Mouse (Mus musculus): ENCODE measurements at regions not wholly inside any gene's neighbourhood (a gene's known extent, or its start where the extent isn't known, plus 50 kb on each side); places are given as distances from the start of the nearest gene placed in this dataset.
A peak's percentile ranks its signal among the peaks of the same experiment; 100 is the strongest.
"Not testable (repeated sequence)": the region's sequence is repeated elsewhere in the genome, so short reads cannot be mapped to it uniquely, and the experiment has no call there.

DNA sequence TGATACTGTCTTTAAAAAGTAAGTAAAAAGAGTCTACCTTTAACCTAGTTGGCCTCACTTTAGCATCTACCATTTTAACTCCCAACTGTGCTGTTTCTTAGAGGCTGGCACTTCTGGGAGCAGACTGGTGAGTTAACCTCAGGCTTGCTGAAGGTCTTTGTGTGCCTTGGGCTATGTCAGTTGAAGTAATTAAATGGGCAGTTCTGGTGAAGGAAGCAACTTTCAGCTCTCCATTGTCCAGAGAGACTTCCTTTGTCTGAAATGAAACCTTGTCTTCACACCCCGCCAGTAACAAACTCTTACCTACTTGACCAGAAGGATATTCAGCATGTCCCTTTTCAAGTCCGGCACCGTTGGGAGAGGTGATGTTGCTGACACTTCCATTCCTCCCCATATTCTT lies 55.5 kb downstream of the Zfp281 start:
- TF ChIP-seq POLR2A (IDR thresholded peaks at IDR 0.05; ENCODE audit: insufficient read length, low read depth) (no peak), POLR2AphosphoS2 (IDR thresholded peaks at IDR 0.05; ENCODE audit: insufficient read length, low read depth) (no peak), SRF (IDR thresholded peaks at IDR 0.05; ENCODE audit: control insufficient read depth, insufficient read length, low read depth) (no peak), USF1 (IDR thresholded peaks at IDR 0.05; ENCODE audit: low read depth) (no peak), MYOD1 (IDR thresholded peaks at IDR 0.05; ENCODE audit: control insufficient read depth in 1 of 3, insufficient read length in 2 of 3, low read depth in 2 of 3) (no peak), MAX (IDR thresholded peaks at IDR 0.05; ENCODE audit: low read depth) (no peak), CEBPB (IDR thresholded peaks at IDR 0.05; ENCODE audit: insufficient read depth, poor library complexity, severe bottlenecking) (no peak), TCF12 (IDR thresholded peaks at IDR 0.05; ENCODE audit: insufficient read depth, poor library complexity, severe bottlenecking) (no peak), E2F4 (IDR thresholded peaks at IDR 0.05; ENCODE audit: insufficient read depth) (no peak), REST (IDR thresholded peaks at IDR 0.05; ENCODE audit: insufficient read depth, insufficient read length) (no peak), MYOG (IDR thresholded peaks at IDR 0.05; ENCODE audit: control insufficient read depth in 1 of 3, insufficient read depth in 1 of 3, insufficient read length in 2 of 3, low read depth in 2 of 3) (no peak), TCF3 (IDR thresholded peaks at IDR 0.05; ENCODE audit: insufficient read length, low read depth) (no peak)

DNA sequence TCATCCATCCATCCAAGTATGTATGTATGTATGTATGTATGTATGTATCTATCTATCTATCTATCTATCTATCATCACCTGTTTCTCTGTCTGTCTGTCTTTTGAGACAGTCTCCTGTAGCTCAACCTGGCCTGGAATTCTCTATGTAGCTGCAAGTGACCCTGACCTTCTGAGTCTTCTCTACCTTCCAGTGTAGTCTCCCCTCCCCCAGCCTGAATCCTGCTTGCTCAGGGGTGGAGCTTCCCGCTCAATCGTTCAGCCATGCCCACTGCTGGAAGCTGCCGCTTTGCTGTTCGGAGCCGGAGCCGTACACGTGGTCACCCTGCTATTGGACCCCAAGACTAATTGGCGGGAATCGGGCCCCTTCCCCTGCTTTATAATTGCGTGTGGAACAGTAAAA lies 57.6 kb downstream of the Zfp281 start:
- not testable (repeated sequence) for H3K36me3 ChIP-seq (ENCODE audit: control insufficient read depth, insufficient read depth); H3K4me3 ChIP-seq; H3ac ChIP-seq (ENCODE audit: control insufficient read depth, insufficient read length); H3K27me3 ChIP-seq (ENCODE audit: control insufficient read depth, insufficient read depth, insufficient read length); H3K79me2 ChIP-seq (ENCODE audit: control insufficient read depth, insufficient read depth)
- peak overlapping the region; percentile 67 for H3K4me2 ChIP-seq (ENCODE audit: low read depth)

More for the DNA sequence above, 55.5 kb downstream of the Zfp281 start:
- Histone ChIP-seq H3K27me3 (ENCODE audit: control insufficient read depth, insufficient read depth, insufficient read length) (no peaks in the 10 kb centered on the region), H3K36me3 (ENCODE audit: control insufficient read depth, insufficient read depth) (no peaks in the 10 kb centered on the region), H3K4me3 (no peak overlapping the region), H3ac (ENCODE audit: control insufficient read depth, insufficient read length) (no peak overlapping the region), H3K79me2 (ENCODE audit: control insufficient read depth, insufficient read depth) (no peaks in the 10 kb centered on the region), H3K4me2 (ENCODE audit: low read depth) (no peak overlapping the region)

DNA sequence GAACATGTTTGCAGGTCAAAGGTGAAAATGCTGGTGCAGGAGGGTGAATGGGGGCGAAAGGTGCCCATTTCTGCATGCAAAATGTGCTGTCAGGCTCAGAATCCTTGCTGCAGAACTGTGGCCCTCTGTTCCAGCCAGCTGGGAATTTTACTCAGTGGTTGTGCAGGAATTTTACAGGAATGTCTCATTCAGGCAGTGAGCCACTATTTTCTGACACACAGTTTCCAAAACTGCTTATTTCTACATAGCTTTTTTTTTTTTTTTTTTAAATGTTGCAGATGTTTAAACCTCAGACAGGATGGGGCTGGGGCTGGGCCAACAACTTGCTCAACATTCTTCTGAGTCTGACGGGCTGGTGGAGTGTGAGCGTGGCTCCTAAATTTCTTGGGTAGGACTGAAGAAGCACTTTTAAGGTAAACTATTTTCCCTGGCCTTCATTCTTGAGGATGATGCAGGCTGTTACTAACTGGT lies 58.4 kb downstream of the Zfp281 start:
- no peaks in the 10 kb centered on the region for H3K36me3 ChIP-seq (ENCODE audit: control insufficient read depth, insufficient read depth)
- TF ChIP-seq E2F4 (IDR thresholded peaks at IDR 0.05; ENCODE audit: insufficient read depth) (no peak), TCF3 (IDR thresholded peaks at IDR 0.05; ENCODE audit: insufficient read length, low read depth) (no peak), MYOD1 (IDR thresholded peaks at IDR 0.05; ENCODE audit: control insufficient read depth in 1 of 3, insufficient read length in 2 of 3, low read depth in 2 of 3) (peak in 2 of 3 experiments; percentile 36 to 47), TCF12 (IDR thresholded peaks at IDR 0.05; ENCODE audit: insufficient read depth, poor library complexity, severe bottlenecking) (peak; percentile 31), POLR2A (IDR thresholded peaks at IDR 0.05; ENCODE audit: insufficient read length, low read depth) (no peak), REST (IDR thresholded peaks at IDR 0.05; ENCODE audit: insufficient read depth, insufficient read length) (no peak), MYOG (IDR thresholded peaks at IDR 0.05; ENCODE audit: control insufficient read depth in 1 of 3, insufficient read depth in 1 of 3, insufficient read length in 2 of 3, low read depth in 2 of 3) (peak in 1 of 3 experiments; percentile 66), MAX (IDR thresholded peaks at IDR 0.05; ENCODE audit: low read depth) (no peak), POLR2AphosphoS2 (IDR thresholded peaks at IDR 0.05; ENCODE audit: insufficient read length, low read depth) (no peak), SRF (IDR thresholded peaks at IDR 0.05; ENCODE audit: control insufficient read depth, insufficient read length, low read depth) (no peak), USF1 (IDR thresholded peaks at IDR 0.05; ENCODE audit: low read depth) (no peak), CEBPB (IDR thresholded peaks at IDR 0.05; ENCODE audit: insufficient read depth, poor library complexity, severe bottlenecking) (peak; percentile 85)
- H3ac ChIP-seq (ENCODE audit: control insufficient read depth, insufficient read length): no peak overlapping the region
- peak overlapping the region; percentile 67 for H3K4me2 ChIP-seq (ENCODE audit: low read depth)
- H3K4me3 ChIP-seq: no peak overlapping the region
- no peaks in the 10 kb centered on the region for H3K27me3 ChIP-seq (ENCODE audit: control insufficient read depth, insufficient read depth, insufficient read length)
- no peaks in the 10 kb centered on the region for H3K79me2 ChIP-seq (ENCODE audit: control insufficient read depth, insufficient read depth)

DNA sequence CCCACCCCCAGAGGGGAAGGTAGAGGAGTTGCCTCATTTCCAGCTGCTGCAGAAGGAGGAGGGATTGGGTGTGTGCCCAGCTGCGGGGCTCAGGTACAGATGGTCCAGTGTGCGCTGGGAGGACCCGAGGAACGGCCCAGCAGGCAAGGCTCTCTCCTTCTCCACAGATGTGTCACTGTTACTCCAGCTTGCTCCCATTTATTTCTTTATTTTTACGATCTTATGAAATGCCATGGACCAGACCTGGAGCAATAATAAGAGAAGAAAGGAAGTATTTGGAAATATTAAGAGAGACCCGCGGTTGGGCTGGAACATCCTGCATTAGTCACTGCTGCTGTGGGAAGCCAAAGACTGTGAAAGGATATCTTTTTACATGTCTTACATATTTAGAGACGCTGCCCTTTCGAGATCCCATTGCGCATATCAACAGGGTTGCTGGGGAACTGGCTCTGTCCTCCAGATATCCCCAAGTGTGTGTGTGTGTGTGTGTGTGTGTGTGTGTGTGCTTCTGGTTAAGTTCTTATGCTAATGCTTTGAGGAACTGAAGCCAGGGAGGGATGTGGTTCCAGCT lies 58.9 kb downstream of the Zfp281 start:
- Histone ChIP-seq H3K79me2 (ENCODE audit: control insufficient read depth, insufficient read depth) (no peaks in the 10 kb centered on the region), H3K4me2 (ENCODE audit: low read depth) (peak overlapping the region; percentile 67), H3K36me3 (ENCODE audit: control insufficient read depth, insufficient read depth) (no peaks in the 10 kb centered on the region), H3ac (ENCODE audit: control insufficient read depth, insufficient read length) (no peak overlapping the region), H3K27me3 (ENCODE audit: control insufficient read depth, insufficient read depth, insufficient read length) (no peaks in the 10 kb centered on the region), H3K4me3 (no peak overlapping the region)
- TF ChIP-seq TCF3 (IDR thresholded peaks at IDR 0.05; ENCODE audit: insufficient read length, low read depth) (no peak), SRF (IDR thresholded peaks at IDR 0.05; ENCODE audit: control insufficient read depth, insufficient read length, low read depth) (no peak), CEBPB (IDR thresholded peaks at IDR 0.05; ENCODE audit: insufficient read depth, poor library complexity, severe bottlenecking) (peak; percentile 54), MYOD1 (IDR thresholded peaks at IDR 0.05; ENCODE audit: control insufficient read depth in 1 of 3, insufficient read length in 2 of 3, low read depth in 2 of 3) (peak in 1 of 3 experiments; percentile 30), TCF12 (IDR thresholded peaks at IDR 0.05; ENCODE audit: insufficient read depth, poor library complexity, severe bottlenecking) (peak; percentile 35)

- Histone ChIP-seq H3K4me3 (no peak overlapping the region), H3K27me3 (ENCODE audit: control insufficient read depth, insufficient read depth, insufficient read length) (no peaks in the 10 kb centered on the region), H3K36me3 (ENCODE audit: control insufficient read depth, insufficient read depth) (no peaks in the 10 kb centered on the region), H3K4me2 (ENCODE audit: low read depth) (peak overlapping the region; percentile 67), H3ac (ENCODE audit: control insufficient read depth, insufficient read length) (no peak overlapping the region), H3K79me2 (ENCODE audit: control insufficient read depth, insufficient read depth) (no peaks in the 10 kb centered on the region)
- TF ChIP-seq MYOG (IDR thresholded peaks at IDR 0.05; ENCODE audit: control insufficient read depth in 1 of 3, insufficient read depth in 1 of 3, insufficient read length in 2 of 3, low read depth in 2 of 3): no peak
- no peak for TF ChIP-seq E2F4 (IDR thresholded peaks at IDR 0.05; ENCODE audit: insufficient read depth)
- TF ChIP-seq SRF (IDR thresholded peaks at IDR 0.05; ENCODE audit: control insufficient read depth, insufficient read length, low read depth): no peak
- TF ChIP-seq USF1 (IDR thresholded peaks at IDR 0.05; ENCODE audit: low read depth): no peak
- TF ChIP-seq POLR2A (IDR thresholded peaks at IDR 0.05; ENCODE audit: insufficient read length, low read depth): no peak
- no peak for TF ChIP-seq MYOD1 (IDR thresholded peaks at IDR 0.05; ENCODE audit: control insufficient read depth in 1 of 3, insufficient read length in 2 of 3, low read depth in 2 of 3)
- TF ChIP-seq TCF12 (IDR thresholded peaks at IDR 0.05; ENCODE audit: insufficient read depth, poor library complexity, severe bottlenecking): no peak
- no peak for TF ChIP-seq TCF3 (IDR thresholded peaks at IDR 0.05; ENCODE audit: insufficient read length, low read depth)
- TF ChIP-seq MAX (IDR thresholded peaks at IDR 0.05; ENCODE audit: low read depth): no peak
- no peak for TF ChIP-seq REST (IDR thresholded peaks at IDR 0.05; ENCODE audit: insufficient read depth, insufficient read length)
- no peak for TF ChIP-seq CEBPB (IDR thresholded peaks at IDR 0.05; ENCODE audit: insufficient read depth, poor library complexity, severe bottlenecking)
- TF ChIP-seq POLR2AphosphoS2 (IDR thresholded peaks at IDR 0.05; ENCODE audit: insufficient read length, low read depth): no peak
Measured at GRCm38 (mm10) chr1:136684481-136684880, 59.8 kb downstream of the Zfp281 start.

Data from myocyte (in vitro differentiated cells).